Mouse (Mus musculus): ENCODE results near the gene Map6d1.

Gene Map6d1

DNA sequence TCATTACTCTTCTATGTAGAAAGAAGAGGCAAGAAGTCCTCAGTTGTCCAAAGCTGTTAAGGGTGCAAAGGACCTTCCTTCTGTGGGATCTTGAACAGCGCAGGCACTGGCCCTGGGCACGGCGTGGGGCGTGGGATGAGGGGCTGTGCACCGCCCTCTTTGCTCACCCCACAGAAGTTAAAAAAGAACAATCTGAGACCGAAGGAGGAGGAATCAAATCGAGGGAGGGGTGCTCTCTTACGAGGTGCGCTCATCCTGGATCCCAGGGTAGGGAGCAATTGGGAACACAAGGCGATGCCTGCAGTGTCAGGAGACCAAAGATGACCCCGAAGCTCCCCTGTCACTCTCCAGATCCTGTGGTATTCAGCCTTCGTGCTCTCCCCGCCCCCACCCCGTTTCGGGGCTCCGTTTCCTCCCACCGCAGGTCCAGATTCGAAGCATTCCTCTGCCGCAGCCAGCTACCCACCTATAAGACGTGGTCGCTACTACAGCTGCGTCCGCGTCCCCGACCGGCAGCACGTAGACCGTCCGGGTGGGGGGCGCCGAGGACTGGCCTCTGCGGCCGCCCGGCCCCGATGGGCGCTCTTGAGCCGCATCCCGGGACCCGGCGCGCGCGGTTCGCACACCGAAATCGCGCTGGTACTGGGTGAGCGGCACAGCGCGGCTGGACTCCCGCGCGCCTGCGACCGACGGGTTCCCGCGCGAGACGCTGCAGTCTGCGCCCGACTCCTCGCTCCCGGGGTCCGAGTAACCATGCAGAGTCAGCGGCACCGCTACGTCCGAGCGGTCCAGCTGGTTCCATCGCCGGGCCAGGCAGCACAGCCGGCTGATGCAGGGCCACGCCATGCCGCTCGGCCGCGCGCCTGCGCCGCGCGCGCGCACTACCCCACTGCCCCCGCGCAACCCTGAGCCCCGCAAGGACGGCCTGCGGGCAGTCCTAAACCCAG, at the start of gene Map6d1:
Map6d1 (minus strand) TSS at position 891 of the 947 bp plus-strand sequence.
- DNase-seq (ENCODE audit: low read depth, low spot score) = peak; percentile 13

DNA sequence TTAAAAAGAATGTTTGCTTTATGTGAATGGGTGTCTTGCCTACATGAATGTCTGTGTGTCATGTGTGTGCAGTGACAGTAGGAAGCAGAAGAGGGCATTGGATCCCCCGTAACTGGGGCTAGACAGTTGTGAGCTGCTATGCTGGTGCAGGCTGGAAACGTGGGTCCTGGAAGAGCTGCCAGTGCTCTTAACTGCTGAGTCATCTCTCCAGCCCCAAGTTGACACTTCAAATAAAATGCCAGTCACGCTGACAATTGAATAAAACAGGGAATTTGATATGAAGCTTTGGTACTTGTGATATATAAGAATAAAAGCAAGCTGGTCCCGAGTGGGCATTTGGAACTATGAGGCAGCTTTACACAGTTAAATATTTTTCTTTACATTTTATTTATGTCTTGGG, 39.1 kb upstream of the Map6d1 start:
- no peak for DNase-seq (ENCODE audit: low read depth, low spot score)

DNA sequence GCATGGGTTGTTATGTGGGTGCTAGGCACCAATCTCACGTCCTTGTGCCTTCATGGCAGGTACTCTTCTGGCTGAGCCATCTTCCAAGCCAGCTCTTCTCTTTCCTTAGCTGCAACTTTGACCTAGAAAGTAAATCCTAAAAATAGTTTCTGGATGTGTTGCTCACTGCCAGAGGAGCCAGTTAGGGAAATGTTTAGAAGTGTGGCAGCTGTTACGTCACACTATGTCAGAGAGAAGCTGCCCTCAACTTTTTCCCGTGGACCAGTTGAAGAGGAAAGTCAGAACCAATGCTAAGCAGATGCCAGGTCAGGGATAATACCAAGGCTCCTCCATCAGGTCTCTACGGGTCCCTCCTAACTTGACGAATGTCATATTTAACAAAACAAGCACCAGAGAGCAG, 38.2 kb upstream of the Map6d1 start:
- DNase-seq (ENCODE audit: low read depth, low spot score) = no peak

DNA sequence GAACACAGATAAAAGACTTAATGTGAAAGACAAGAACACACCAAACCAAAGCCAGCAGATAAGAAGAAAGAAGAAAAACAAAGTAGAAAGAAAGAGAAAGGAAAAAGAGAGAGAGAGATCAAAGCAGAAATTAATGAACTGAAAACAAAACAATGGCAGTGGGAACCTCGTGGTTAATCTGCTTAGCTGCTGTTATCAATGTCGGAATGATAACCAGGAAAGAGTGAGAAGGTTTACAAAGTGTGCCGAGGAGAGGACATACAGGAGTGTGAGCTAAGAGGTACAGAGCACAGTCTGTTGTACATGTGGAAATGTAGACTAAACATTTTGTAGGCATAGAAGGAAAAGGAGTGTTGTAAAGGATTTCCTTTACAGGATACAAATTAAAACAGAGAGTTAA, 31.8 kb upstream of the Map6d1 start:
- no peak for DNase-seq (ENCODE audit: low read depth, low spot score)

DNA sequence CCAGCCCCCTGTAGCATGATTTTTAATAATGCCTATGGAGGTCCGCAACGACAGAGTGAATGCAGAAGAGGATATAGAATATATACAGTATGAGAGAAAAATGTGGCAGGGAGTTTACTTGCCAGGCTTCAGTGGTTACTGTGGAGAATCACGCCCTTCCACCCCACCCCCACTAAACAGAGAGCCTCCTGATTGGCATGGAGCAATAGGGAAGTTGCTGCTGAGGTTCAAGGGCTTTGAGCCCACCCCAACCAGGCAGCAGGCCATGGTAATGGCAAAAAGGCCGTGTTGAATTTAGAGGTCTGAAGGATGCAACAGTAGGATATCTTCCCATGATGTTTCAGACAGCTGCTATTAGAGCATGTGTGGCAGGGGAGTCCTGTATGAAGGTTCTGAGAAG, 30.2 kb upstream of the Map6d1 start:
- DNase-seq (ENCODE audit: low read depth, low spot score) = no peak

DNA sequence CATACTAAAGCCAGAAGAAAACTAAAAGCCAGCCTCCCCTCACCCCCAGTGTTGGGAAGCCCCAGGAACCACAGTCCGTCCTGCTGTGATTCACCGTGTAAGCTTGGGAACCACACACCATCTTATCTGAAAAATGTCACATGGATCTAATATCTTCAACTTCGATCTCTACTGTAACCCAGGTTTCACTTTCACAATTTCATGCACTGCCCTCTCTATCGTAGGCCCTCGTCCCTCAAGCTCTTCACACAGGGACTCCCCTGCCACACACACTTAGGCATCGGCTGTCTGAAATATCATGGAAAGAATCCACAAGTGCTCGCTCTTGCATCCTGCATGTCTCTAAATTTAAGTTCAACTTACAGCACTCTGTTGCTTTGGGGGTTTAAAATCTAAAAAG, 23.9 kb upstream of the Map6d1 start:
- DNase-seq (ENCODE audit: low read depth, low spot score) = peak; percentile 2

DNA sequence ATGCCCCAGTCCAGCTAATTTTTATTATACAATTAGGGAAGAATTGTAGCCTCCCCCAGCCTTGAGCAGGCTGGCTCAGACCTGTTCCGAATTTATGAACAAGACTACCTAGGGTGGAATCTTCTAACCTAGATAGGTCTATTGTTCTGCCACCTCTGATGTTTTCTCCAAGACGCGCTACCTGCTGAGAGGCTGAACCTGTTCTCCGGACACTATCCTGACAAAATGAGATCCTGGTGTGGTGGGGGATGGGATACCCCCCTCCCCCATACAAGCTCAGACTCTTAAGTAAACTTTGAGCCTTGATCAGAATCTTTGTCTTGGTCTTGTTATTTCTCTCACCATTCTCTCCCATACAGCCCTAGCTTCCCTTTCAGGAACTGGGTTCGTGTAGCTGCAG, 16.8 kb upstream of the Map6d1 start:
- DNase-seq (ENCODE audit: low read depth, low spot score) = no peak

DNA sequence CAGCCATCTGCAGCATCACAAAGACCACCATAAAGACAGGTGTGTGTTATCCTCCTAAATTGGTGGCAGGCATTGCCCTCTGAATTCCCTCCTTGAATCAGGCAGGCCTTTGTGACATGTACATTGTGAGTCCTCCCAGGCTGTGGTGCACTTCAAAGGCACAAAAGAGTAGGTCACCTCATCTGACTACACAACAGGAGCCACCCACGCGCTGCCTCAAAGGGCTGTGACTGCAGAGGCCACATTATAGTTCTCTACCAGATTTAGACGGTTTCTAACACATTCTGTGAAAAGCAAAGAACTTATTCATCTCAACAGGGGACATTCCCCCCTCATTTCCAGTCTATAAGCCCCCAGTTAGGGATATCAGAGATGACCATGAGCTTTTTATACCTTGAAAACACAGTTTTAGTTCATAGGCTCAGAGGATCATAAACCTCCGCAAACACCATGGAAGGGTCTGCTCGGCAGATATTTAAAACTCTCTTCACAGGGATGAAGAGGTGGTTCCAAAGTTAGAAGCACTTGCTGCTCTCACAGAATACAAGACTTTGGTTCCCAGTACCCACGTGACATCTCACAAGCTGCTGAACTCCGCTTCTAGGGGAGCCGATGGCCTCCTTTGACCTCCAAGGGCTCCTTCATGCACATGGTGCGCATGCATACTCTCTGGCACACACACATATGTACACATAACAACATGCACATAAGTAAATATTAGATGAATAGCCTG, 7.5 kb upstream of the Map6d1 start:
- no peak for DNase-seq (ENCODE audit: low read depth, low spot score)

DNA sequence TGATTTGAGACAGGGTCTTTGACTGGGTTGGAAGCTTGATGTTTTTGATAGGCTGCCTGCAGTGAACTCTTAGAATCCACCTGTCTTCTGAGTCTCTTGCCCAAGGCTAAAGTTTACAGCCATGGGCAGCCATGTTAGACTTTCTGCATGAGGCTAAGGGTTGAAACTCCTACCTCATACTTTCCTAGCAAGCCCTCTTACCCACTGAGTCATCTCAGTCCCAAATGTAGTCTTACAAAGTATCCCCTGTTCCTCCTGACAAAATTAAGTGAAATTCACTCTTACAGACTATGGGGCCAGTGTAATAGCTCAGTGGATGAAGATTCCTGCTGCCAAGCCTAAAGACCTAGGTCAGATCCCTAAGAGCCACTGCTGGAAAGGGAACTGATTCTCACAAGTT, 5.9 kb upstream of the Map6d1 start:
- no peak for DNase-seq (ENCODE audit: low read depth, low spot score)

DNA sequence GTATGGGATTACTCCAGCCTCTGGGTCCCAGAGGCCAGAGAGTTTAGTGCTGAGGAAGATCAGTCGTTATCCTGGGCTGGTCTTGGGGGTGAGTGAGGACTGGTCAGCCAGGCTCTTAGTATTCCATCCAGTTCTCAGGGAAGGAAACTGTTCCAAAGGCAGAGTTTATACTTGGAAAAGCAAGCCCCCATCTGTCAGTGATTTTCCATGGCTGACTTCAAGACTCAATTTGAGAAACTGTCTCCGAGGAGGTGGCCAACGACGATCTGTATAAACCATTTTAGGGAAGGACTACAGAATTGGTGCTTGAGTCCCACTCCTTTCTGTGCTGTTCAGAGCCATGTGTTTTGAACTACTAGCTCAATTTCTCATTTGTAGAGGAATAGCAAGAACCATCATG, 2.5 kb downstream of the Map6d1 start:
- no peak for DNase-seq (ENCODE audit: low read depth, low spot score)

DNA sequence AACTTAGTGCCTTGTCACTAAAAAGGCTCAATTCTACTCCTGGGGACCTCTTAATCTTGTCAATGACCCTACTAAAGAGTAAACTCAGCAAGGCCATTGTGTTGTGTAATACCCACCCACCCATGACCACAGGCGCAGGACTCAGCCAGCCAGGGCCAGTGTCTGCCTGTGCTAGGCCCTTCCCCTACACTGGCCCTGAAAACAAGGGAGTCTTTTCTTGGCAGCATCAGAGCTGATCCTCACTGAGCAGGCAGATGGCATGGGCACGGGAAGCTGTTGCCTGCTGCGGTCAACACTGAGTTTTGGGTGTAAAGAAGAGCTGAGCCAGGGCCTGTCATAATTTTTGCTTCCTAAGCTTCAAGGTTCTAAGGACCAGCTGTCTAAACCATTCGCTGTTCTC, 3.7 kb downstream of the Map6d1 start:
- no peak for DNase-seq (ENCODE audit: low read depth, low spot score)

DNA sequence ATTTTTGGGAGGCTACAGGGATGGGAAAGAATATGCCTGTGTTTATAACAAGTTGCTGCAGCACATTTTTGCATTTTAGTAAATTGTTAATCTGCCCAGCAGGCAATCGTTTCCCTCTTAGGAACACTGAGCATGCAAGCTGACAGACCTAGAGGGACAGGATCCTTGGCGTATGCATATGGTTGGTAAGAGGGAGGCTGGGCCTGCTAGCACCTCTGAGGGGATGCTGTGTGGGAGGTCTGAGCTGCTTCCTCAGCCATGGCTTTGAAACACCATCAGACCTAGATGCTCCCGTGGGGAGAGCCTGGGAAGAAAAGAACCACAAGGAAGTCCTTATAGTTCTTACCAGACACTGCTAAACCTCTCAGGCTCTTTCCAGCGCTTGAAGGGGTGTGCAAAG, 6.8 kb downstream of the Map6d1 start:
- no peak for DNase-seq (ENCODE audit: low read depth, low spot score)

DNA sequence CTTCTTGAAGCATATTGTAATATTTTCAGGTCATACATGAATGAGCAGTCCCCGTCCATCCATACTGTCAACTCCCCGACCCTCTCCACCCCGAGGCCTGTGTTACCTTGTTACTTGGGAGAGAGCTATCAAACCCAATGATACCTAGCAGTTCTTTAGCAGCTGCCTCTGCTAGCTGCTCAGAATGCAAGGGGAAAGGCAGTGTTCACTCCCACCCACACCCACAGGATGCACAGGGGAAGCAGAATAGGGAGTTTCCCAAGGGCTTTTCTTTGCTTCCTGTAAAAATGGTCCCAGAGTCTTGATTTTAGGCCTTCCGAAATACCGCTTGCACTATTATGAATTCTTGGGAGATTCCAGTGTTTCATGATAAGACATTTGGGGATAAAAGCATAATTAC, 13.0 kb downstream of the Map6d1 start:
- no peak for DNase-seq (ENCODE audit: low read depth, low spot score)

DNA sequence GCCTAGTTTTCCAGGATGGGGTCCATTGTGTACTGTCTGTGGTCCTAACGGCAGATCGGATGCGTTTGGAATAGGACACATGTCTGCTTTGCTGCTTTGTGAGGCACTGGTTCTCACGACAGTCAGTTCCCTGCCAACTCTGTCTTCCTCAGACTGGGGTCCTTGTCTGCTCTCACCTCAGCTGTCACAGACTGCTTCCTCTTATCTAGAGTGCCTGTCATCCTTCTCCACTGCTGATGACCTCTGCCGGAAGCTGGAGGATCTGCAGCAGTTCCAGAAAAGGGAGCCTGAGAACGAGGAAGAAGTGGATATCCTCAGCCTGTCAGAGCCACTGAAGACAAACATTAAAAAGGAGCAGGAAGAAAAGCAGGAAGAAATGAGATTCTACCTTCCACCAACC, 13.7 kb downstream of the Map6d1 start:
- DNase-seq (ENCODE audit: low read depth, low spot score) = no peak

DNA sequence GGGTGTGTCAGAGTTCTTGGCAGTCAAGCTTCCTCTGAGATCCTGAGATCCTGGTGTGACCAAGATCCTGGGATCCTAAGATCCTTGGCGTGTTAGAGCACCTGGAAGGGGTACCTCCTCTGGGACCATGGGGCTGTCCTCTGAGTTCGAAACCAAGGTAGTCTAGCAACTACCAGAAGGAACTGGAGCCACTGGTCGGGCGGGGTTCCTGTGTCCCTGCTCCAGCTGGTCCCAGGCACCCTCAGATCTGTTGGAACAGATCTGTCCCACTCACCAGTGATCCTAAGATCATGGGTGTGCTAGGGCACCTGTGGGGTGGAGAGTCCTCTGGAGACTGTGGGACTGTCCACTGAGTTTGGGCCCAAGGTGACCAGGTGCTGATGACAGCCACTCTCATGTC, 14.5 kb downstream of the Map6d1 start:
- DNase-seq (ENCODE audit: low read depth, low spot score) = no peak

DNA sequence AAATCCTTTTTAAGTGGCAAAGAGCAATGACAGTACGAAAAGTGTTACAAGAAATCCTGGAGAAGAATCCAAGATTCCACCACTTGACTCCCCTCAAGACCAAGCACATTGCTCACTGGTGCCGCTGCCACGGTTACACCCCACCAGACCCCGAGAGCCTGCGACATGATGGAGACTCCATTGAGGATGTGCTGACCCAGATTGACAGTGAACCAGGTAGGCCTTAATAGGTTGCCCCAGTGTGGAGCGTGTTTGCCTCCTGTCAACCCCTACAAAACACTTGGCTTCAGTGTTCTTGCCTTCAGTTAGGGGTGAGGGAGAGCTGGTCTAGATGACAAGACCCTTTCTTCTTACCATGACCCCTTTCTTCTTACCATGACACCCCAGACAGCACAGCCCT, 18.4 kb downstream of the Map6d1 start:
- DNase-seq (ENCODE audit: low read depth, low spot score) = no peak

DNA sequence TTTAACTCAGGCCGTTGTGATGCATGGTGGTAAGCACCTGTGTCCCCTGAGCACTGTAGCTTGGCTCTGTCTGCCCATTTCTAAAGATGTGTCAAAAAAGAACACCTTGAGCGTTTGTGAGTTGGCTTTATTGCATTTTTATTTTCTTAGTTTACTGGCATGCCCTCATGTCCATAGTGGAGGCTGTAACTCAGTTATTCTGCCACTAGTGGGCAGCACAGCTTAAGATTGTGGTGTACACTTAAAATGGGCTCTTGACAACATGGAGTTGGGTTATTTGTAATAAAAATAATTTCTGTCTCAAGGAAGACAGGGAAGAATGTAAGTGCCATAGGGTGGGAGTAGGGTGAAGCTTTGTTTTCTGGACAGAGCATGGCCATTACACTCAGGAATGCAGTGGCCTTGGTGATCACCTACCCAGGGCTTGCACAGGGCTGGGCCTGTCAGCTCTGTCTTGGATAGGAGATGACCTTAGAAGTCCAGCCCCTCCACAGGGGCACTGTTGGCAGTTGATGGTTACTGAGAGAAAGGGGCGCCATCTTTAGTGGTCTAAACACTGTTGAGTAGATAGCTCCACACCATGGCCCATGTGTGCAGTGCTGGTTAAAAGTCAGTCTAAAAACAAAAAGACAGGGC, 27.4 kb downstream of the Map6d1 start:
- DNase-seq (ENCODE audit: low read depth, low spot score) = peak; percentile 70

DNA sequence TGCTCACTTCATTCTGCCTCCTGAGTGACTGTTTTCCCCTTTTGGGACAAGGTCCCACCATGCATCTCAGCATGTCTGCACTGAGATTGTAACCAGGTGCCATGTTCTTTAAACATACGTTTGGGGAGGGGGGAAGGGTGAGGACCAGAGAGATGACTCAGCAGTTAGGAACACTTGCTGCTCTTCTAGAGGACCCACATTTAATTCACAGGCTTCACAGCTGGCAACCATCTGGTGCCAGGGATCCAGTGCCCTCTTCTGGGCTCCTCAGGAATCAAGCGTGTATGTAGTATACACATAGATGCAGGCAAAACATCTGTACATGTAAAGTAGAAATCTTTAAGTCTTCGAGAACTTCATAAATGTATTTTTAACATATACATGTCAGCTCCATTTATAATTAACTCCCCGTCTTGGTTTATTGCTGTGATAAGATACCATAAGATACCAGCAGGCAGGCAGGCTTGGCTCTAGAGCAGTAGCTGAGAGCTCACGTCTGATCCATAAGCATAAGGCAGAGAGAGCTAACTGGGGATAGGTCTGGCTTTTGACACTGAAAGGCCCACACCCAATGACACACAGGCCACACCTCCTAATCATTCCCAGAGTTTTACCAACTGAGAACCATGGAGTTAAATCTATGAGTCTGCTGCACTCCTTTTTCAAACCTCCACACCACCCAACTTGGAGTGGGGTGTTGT, 41.5 kb downstream of the Map6d1 start:
- DNase-seq (ENCODE audit: low read depth, low spot score) = no peak

DNA sequence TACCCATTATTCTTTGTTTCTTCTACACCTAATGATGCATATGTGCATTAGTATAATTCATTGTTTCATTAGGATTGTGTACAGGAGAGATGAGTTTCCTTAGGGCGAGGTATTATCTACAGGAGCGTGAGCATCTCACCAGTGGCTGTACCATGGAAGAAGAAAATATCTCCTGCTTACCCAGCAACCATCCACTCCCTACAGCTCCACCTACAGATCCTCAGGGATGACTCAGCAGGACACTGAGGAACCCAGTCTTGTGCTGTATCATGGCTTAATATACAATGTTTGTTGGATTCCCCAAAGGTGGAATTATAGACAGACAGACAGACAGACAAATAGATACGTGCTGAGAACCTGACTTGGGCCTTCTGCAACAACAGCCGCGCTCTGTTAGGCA, 44.2 kb downstream of the Map6d1 start:
- DNase-seq (ENCODE audit: low read depth, low spot score) = no peak

DNA sequence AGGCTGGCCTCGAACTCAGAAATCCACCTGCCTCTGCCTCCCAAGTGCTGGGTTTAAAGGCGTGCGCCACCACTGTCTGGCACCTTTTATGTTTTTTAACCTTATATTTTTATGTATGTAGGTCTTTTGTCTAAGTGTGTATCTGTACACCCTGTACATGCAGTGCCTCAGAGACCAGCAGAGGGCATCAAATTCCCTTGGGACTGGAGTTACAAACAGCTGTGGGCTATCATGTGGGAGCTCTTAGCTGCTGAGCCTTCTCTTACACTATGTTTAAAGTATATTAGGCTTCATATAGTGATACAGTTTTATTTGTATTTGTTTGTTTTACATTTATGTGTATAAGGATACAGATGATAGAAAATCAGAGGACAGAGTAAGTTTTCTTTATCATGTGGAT, 45.6 kb downstream of the Map6d1 start:
- DNase-seq (ENCODE audit: low read depth, low spot score) = peak; percentile 16

DNA sequence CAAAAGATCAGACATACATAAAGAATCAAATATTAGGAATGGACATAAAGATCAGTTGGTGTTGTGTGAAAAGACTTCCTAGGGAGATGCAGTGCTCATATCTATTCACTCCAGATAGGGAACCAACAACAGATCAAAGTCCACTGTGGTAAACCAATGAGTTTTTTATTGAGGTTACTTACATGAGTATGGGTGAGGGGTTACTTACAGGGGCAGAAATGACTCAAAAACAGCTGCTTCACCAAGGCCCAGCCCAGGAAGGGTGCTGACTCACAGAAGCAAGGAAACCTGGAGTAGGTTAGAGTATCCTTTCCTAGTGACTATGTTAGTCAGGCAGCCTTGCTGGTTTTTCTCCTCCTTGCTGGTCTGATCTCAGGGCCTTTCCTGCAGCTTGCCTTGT, 49.1 kb downstream of the Map6d1 start:
- DNase-seq (ENCODE audit: low read depth, low spot score) = no peak
